Mouse (Mus musculus) bone marrow macrophage, adult 2 months (primary cell): ENCODE measurements around the gene Sytl2.

Source experiments
- CTCF ChIP-seq: IDR thresholded peaks from 2 replicates; pipeline ENCODE4 v1.5.1; 2012; ENCODE audit warnings: low read depth, mild to moderate bottlenecking, low read length, moderate library complexity
- POLR2A ChIP-seq: IDR thresholded peaks from 2 replicates; pipeline ENCODE4 v1.6.1; 2012; ENCODE audit warnings: mild to moderate bottlenecking, low read depth, low read length, borderline replicate concordance

- TF ChIP-seq CTCF (peak; percentile 46; the same call in 1 of the 2 replicates), POLR2A (no peak)
Measured at GRCm38 (mm10) chr7:90280274-90280875, 21.7 kb upstream of the Sytl2 start.
